Mouse (Mus musculus) testis, adult 2 months (tissue): ENCODE results near the gene Spats2. TPM values are rescaled to one million over a fixed set of nuclear protein-coding genes. Genes with fewer than 3 reads are reported as not detected.
"Not testable (repeated sequence)": the region's sequence is repeated elsewhere in the genome, so short reads cannot be mapped to it uniquely, and the experiment has no call there.

Experiments
- H3K27ac ChIP-seq: fragments of 200-500 bp; 2 replicates; pipeline ENCODE4 v1.5.1; 2012; ENCODE audit warnings: low read depth, low read length; ENCODE audit not compliant: control insufficient read depth, insufficient read depth
- H3K27me3 ChIP-seq: fragments of 200-500 bp; 2 replicates; pipeline ENCODE4 v1.6.1; 2012; ENCODE audit warnings: mild to moderate bottlenecking, low read length, moderate library complexity; ENCODE audit not compliant: control insufficient read depth, insufficient read depth
- H3K36me3 ChIP-seq: fragments of 200-500 bp; 2 replicates; pipeline ENCODE4 v1.6.1; 2012; ENCODE audit warnings: mild to moderate bottlenecking, low read length; ENCODE audit not compliant: control insufficient read depth, insufficient read depth
- H3K4me1 ChIP-seq: fragments of 200-500 bp; 2 replicates; pipeline ENCODE4 v1.6.1; 2012; ENCODE audit warnings: low read length; ENCODE audit not compliant: control insufficient read depth, insufficient read depth
- H3K4me3 ChIP-seq: fragments of 200-500 bp; 2 replicates; pipeline ENCODE4 v1.5.1; 2012; ENCODE audit warnings: low read depth, mild to moderate bottlenecking, low read length, moderate library complexity, mixed read lengths; ENCODE audit not compliant: control insufficient read depth
- CTCF ChIP-seq: fragments of 200-500 bp; IDR thresholded peaks from 2 replicates; pipeline ENCODE4 v1.5.1; 2012; ENCODE audit warnings: low read depth, mild to moderate bottlenecking, inconsistent platforms, low read length, moderate library complexity; ENCODE audit not compliant: control insufficient read depth, insufficient read depth, insufficient replicate concordance
- POLR2A ChIP-seq: fragments of 200-500 bp; IDR thresholded peaks from 2 replicates; pipeline ENCODE4 v1.6.1; 2012; ENCODE audit warnings: low read depth, mild to moderate bottlenecking, inconsistent platforms, low read length, moderate library complexity; ENCODE audit not compliant: control insufficient read depth
- polyA plus RNA-seq: library from polyadenylated mRNA; depleted of rRNA; stranded (reverse); fragments of >200 nt; gene quantifications from 2 replicates; pipeline ENCODE4 v1.2.3, GENCODE M21; 2012

Spats2 gene
- polyA plus RNA-seq, 1 experiment: 34.2 TPM

GRCm38 (mm10) chr15:99238006-99238405 lies 112.3 kb downstream of the Spats2 start:
- no peak overlapping the region for H3K4me3 ChIP-seq
- H3K27me3 ChIP-seq: no peaks in the 10 kb centered on the region
- TF ChIP-seq CTCF (no peak), POLR2A (no peak)
- H3K36me3 ChIP-seq: no peaks in the 10 kb centered on the region
- H3K27ac ChIP-seq: no peak overlapping the region
- no peaks in the 10 kb centered on the region for H3K4me1 ChIP-seq

- H3K27me3 ChIP-seq: no peaks in the 10 kb centered on the region
- no peak overlapping the region for H3K4me3 ChIP-seq
- no peak for TF ChIP-seq POLR2A
- no peak for TF ChIP-seq CTCF
- no peaks in the 10 kb centered on the region for H3K36me3 ChIP-seq
- H3K4me1 ChIP-seq: no peaks in the 10 kb centered on the region
- no peak overlapping the region for H3K27ac ChIP-seq
Measured at GRCm38 (mm10) chr15:99240129-99240528, 114.4 kb downstream of the Spats2 start.

- Histone ChIP-seq H3K4me3 (no peak overlapping the region), H3K4me1 (no peaks in the 10 kb centered on the region), H3K36me3 (no peaks in the 10 kb centered on the region; the same call in 1 of the 2 replicates), H3K27me3 (no peaks in the 10 kb centered on the region), H3K27ac (no peak overlapping the region)
- TF ChIP-seq CTCF (no peak), POLR2A (no peak)
Measured at GRCm38 (mm10) chr15:99241249-99241648, 115.5 kb downstream of the Spats2 start.

GRCm38 (mm10) chr15:99242045-99242444 lies 116.3 kb downstream of the Spats2 start:
- Histone ChIP-seq H3K27me3 (no peaks in the 10 kb centered on the region), H3K4me1 (no peaks in the 10 kb centered on the region), H3K36me3 (no peaks in the 10 kb centered on the region; the same call in 1 of the 2 replicates), H3K4me3 (no peak overlapping the region), H3K27ac (no peak overlapping the region)
- TF ChIP-seq POLR2A (no peak), CTCF (no peak)

GRCm38 (mm10) chr15:99246736-99247135 lies 121.0 kb downstream of the Spats2 start:
- not testable (repeated sequence) for H3K36me3 ChIP-seq, H3K4me1 ChIP-seq, H3K4me3 ChIP-seq, H3K27ac ChIP-seq, H3K27me3 ChIP-seq

- Histone ChIP-seq H3K27ac (no peak overlapping the region; the same call in 1 of the 2 replicates), H3K4me1 (peaks cover 2% of the 10 kb centered on the region), H3K27me3 (no peaks in the 10 kb centered on the region), H3K36me3 (no peaks in the 10 kb centered on the region; the same call in 1 of the 2 replicates), H3K4me3 (no peak overlapping the region)
- TF ChIP-seq POLR2A (no peak), CTCF (no peak)
Measured at GRCm38 (mm10) chr15:99248972-99249371, 123.3 kb downstream of the Spats2 start.

GRCm38 (mm10) chr15:99249938-99250337 lies 124.2 kb downstream of the Spats2 start:
- H3K4me3 ChIP-seq: no peak overlapping the region

GRCm38 (mm10) chr15:99251111-99251510 lies 125.4 kb downstream of the Spats2 start:
- not testable (repeated sequence) for H3K27ac ChIP-seq, H3K27me3 ChIP-seq, H3K4me1 ChIP-seq, H3K36me3 ChIP-seq
- H3K4me3 ChIP-seq: peak overlapping the region; percentile 68

More at GRCm38 (mm10) chr15:99249938-99250337, 124.2 kb downstream of the Spats2 start:
- TF ChIP-seq POLR2A (no peak), CTCF (no peak)
- H3K27ac ChIP-seq: no peak overlapping the region
- H3K36me3 ChIP-seq: no peaks in the 10 kb centered on the region; the same call in 1 of the 2 replicates
- H3K4me1 ChIP-seq: peaks cover 2% of the 10 kb centered on the region
- H3K27me3 ChIP-seq: no peaks in the 10 kb centered on the region
